Mouse (Mus musculus) liver, adult 2 months (tissue): ENCODE data around the gene Eed. TPM values are rescaled to one million over a fixed set of nuclear protein-coding genes. Genes with fewer than 3 reads are reported as not detected.

Source experiments
- DNase-seq: peaks from one replicate; pipeline ENCODE4 v3.0.0-alpha.2; 2011; ENCODE audit warnings: low read depth, low spot score; ENCODE audit errors: extremely low read depth
- H3K27ac ChIP-seq: fragments of 200-500 bp; replicated peaks from 2 replicates; pipeline ENCODE4 v1.5.1; 2012; ENCODE audit warnings: low read depth, mild to moderate bottlenecking, control low read depth, inconsistent platforms, low read length; ENCODE audit not compliant: insufficient read depth
- H3K27me3 ChIP-seq: fragments of 200-500 bp; 2 replicates; pipeline ENCODE4 v1.6.1; 2012; ENCODE audit warnings: mild to moderate bottlenecking, moderate library complexity, low read length, inconsistent platforms; ENCODE audit not compliant: control insufficient read depth, insufficient read depth
- H3K36me3 ChIP-seq: fragments of 200-500 bp; 2 replicates; pipeline ENCODE4 v1.6.1; 2012; ENCODE audit warnings: low read length, inconsistent platforms; ENCODE audit not compliant: control insufficient read depth, insufficient read depth
- H3K4me1 ChIP-seq: fragments of 200-500 bp; 2 replicates; pipeline ENCODE4 v1.6.1; 2011; ENCODE audit warnings: low read length; ENCODE audit not compliant: control insufficient read depth, insufficient read depth
- H3K4me3 ChIP-seq: fragments of 200-500 bp; 2 replicates; pipeline ENCODE4 v1.5.1; 2011; ENCODE audit warnings: low read depth, mild to moderate bottlenecking, control low read depth, low read length, moderate library complexity; ENCODE audit not compliant: insufficient read depth
- H3K79me2 ChIP-seq: fragments of 200-500 bp; 2 replicates; pipeline ENCODE4 v1.6.1; 2012; ENCODE audit warnings: inconsistent platforms, mild to moderate bottlenecking, low read length, moderate library complexity; ENCODE audit not compliant: control insufficient read depth, insufficient read depth
- H3K9ac ChIP-seq: fragments of 200-500 bp; 2 replicates; pipeline ENCODE4 v1.6.1; 2012; ENCODE audit warnings: low read depth, mild to moderate bottlenecking, control low read depth, inconsistent platforms, low read length
- CTCF ChIP-seq: fragments of 200-500 bp; IDR thresholded peaks from 2 replicates; pipeline ENCODE4 v1.5.1; 2011; ENCODE audit warnings: low read depth, low read length, control low read depth
- POLR2A ChIP-seq: fragments of 200-500 bp; IDR thresholded peaks from 2 replicates; pipeline ENCODE4 v1.6.1; 2011; ENCODE audit warnings: low read length, control low read depth; ENCODE audit not compliant: insufficient read depth; ENCODE audit errors: extremely low read depth
- WGBS: fragments of 180-500 bp; shearing (Covaris S2); methylation state at CpG from one replicate; pipeline ENCODE4 v1.1.7; 2018; 5-methylcytosine and 5-hydroxymethylcytosine counted together
- polyA plus RNA-seq: library from polyadenylated mRNA; depleted of rRNA; stranded (reverse); fragments of >200 nt; gene quantifications from 2 replicates; pipeline ENCODE4 v1.2.3, GENCODE M21; 2012
- total RNA-seq: library from RNA; depleted of rRNA; stranded (reverse); fragments of >200 nt; gene quantifications from 2 replicates; pipeline ENCODE4 v1.2.3, GENCODE M21; 2014

Eed gene
- total and polyA plus RNA-seq, 2 experiments: 16.1 to 43.5 TPM

DNA sequence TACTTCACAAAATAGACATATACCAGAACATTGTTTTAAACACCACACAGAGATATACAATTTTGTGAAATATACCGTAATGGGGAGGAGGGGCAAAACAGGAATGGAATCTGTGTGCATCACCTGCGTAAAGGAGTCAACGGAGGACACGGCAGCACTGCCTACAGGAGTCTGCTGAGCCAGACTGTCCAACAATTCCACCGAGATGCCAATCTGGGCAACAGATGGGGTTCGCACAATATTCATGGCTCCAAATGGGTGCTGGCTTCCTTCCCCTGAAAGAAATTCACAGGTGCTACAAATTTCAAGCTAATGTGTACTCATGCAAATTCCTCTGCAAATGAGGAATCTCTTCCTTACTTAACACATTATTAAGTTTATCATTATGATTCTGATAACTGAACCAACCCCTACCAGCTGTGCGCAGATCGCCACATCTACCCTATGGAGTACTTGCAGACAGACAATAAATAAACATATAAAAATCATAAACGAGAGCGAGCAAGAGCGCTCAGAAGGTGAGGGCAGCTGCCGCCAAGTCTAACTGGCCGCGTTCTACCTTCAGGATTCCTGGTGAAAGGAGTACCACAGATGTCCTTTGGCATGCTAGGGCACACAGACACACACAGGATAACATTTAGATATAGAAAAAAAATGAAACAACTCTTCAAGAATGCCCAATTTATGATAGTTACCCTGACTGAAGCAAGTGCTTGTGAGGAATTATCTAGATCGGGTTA, 57.2 kb downstream of the Eed start:
- Histone ChIP-seq H3K79me2 (no peaks in the 10 kb centered on the region), H3K4me1 (no peaks in the 10 kb centered on the region), H3K9ac (no peak overlapping the region), H3K27ac (no peak overlapping the region), H3K27me3 (no peaks in the 10 kb centered on the region), H3K4me3 (no peak overlapping the region), H3K36me3 (peaks cover 15% of the 10 kb centered on the region)
- no peak for DNase-seq
- WGBS: 97% methylated on average over 15 of the region's 15 CpGs
- no peak for TF ChIP-seq POLR2A
- TF ChIP-seq CTCF: no peak

DNA sequence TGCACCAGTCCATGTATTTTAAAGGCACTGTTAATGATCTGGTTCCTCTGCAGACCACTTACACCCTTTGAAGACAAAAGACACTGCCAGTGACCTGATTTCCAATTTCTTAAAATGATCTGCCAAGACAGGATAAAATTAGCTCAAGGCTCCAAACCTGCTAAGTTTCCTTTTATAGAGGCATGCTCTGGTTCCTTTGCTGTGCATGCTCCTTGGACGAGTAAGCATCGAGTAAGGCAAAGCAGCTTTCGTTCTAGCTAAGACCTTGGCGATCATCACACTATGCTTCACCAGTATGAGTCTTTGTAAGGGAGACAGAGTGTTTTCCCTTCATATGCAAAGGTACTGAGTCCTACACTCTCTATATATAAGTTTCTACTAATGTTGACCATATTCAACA, 63.0 kb downstream of the Eed start:
- WGBS: 97% methylated on average over 4 of the region's 4 CpGs
- Histone ChIP-seq H3K27me3 (no peaks in the 10 kb centered on the region), H3K4me3 (no peak overlapping the region), H3K79me2 (no peaks in the 10 kb centered on the region), H3K4me1 (no peaks in the 10 kb centered on the region), H3K9ac (no peak overlapping the region), H3K27ac (no peak overlapping the region), H3K36me3 (peaks cover 16% of the 10 kb centered on the region)
- TF ChIP-seq CTCF (no peak), POLR2A (no peak)
- no peak for DNase-seq

DNA sequence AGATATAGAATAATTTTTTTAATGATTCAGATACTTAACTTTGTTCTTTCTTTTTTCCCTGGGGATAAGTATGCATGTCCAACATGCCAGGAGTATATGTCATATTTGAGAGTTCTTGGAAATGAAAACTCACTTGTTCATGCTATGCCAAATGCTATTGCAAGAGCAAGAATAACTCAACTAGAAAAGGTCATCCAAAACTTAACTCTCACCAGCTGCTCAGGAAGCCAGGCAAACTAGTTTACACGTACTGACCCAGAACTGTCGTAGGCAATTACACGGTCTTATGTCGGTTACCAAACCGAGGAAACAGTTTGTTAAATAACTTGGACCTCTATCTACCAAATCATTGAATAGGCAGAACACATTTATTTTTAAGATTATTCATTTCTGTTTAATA, 64.1 kb downstream of the Eed start:
- WGBS: 96% methylated on average over 5 of the region's 5 CpGs
- H3K27ac ChIP-seq: no peak overlapping the region
- H3K79me2 ChIP-seq: no peaks in the 10 kb centered on the region
- no peaks in the 10 kb centered on the region for H3K4me1 ChIP-seq
- H3K4me3 ChIP-seq: no peak overlapping the region
- no peaks in the 10 kb centered on the region for H3K27me3 ChIP-seq
- no peak for DNase-seq
- H3K9ac ChIP-seq: no peak overlapping the region
- TF ChIP-seq POLR2A: no peak
- TF ChIP-seq CTCF: no peak
- peaks cover 16% of the 10 kb centered on the region for H3K36me3 ChIP-seq

DNA sequence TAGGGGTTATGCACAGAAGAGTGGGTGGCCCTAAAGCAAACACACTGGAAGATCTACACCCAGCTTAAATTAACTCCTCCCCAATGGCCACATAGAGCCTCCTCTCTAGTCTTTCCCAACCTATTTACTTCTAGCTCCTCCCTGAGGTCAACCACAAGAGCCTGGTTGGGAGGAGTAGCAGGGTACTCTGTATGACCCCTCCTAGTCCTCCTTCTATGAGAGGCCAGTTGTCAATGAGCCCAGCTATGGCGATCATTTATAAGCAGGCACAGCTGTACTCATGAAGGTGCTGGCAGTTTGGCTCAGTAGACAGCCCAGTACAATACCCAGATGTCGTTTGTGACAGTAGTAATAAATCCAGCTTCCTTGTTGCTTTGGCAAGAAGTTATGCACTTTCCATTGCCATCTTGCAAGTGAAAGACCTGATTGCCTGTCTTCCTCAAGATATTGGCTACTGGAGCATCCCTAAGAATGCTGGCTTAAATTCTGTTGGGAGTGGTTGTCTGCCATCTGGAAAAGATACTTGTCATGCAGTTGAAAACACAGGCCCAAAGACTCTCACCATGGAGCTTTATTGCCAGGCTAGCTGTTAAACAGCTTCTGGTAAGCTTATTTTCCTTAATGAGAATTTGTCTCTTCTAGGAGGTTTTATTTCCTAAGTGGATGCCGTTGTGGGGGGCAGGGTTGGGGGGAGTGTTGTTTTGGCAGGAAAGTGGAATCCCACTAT, 67.2 kb downstream of the Eed start:
- Histone ChIP-seq H3K4me1 (no peaks in the 10 kb centered on the region), H3K4me3 (no peak overlapping the region), H3K27me3 (no peaks in the 10 kb centered on the region), H3K9ac (no peak overlapping the region), H3K27ac (no peak overlapping the region), H3K36me3 (peaks cover 7% of the 10 kb centered on the region; the same call in 1 of the 2 replicates), H3K79me2 (no peaks in the 10 kb centered on the region)
- TF ChIP-seq CTCF (no peak), POLR2A (no peak)
- WGBS: 87% methylated on average over 3 of the region's 3 CpGs
- no peak for DNase-seq

DNA sequence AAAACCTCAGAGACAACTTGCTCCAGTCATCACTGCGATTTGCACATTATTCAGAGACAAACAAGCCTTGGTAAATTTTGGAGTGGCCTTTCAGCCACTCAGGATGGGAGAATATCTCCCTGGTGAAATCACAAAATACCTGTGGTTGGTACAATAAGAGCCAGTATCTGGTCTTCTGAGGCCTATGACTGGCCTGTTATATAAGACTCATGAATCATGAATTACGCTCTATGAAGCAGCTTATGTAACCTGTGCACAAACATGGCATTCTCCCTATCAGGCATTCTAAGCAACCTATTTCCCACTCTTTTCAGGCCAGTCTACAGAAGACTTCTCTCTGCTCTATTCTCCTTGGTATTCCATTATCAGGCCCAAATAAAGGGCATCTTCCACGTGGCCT, 68.4 kb downstream of the Eed start:
- Histone ChIP-seq H3K36me3 (peaks cover 2% of the 10 kb centered on the region; the same call in 1 of the 2 replicates), H3K27me3 (no peaks in the 10 kb centered on the region), H3K9ac (no peak overlapping the region), H3K4me1 (no peaks in the 10 kb centered on the region), H3K79me2 (no peaks in the 10 kb centered on the region), H3K27ac (no peak overlapping the region), H3K4me3 (no peak overlapping the region)
- no peak for DNase-seq
- 93% methylated on average over 3 of the region's 3 CpGs for WGBS
- no peak for TF ChIP-seq POLR2A
- TF ChIP-seq CTCF: no peak

DNA sequence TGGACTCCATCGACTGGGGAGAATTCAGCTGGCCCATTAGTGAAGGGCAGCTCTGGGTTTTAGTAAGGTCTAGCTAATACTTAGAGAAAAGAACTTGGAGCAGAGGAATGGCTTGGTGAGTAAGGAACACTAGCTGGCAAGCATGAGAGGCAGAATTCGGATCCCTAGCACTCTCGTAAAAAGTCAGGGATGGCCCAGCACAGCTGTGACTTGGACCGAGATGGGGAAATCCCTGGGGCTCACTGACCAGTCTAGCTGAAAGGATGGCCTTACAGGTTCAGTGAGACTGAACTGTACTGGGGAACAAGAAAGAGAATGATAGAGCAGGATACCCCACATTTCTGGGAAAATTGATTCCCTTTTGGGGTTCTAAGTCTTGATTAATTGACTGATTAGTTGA, 71.1 kb downstream of the Eed start:
- 77% methylated on average over 4 of the region's 4 CpGs for WGBS
- Histone ChIP-seq H3K36me3 (no peaks in the 10 kb centered on the region; the same call in 1 of the 2 replicates), H3K27me3 (no peaks in the 10 kb centered on the region), H3K4me1 (no peaks in the 10 kb centered on the region), H3K4me3 (no peak overlapping the region), H3K27ac (no peak overlapping the region), H3K79me2 (no peaks in the 10 kb centered on the region), H3K9ac (no peak overlapping the region)
- TF ChIP-seq CTCF (no peak), POLR2A (no peak)
- peak; percentile 40 for DNase-seq
